Mouse (Mus musculus) MEL (cell line): ENCODE measurements around the gene Daam1.

ENCODE experiments used
- CTCF ChIP-seq, 3 experiments: IDR thresholded peaks in 2 of 3; conservative IDR thresholded peaks in 1 of 3; 2 replicates each; pipeline ENCODE4 v1.5.1; 2011 to 2012; ENCODE audit warnings: low read length in 3 of 3, low read depth in 2 of 3, mild to moderate bottlenecking in 2 of 3, improper control_type of control experiment in 1 of 3, inconsistent platforms in 1 of 3, mixed read lengths in 1 of 3, moderate library complexity in 1 of 3; ENCODE audit not compliant: control insufficient read depth in 1 of 3, insufficient read depth in 1 of 3, poor library complexity in 1 of 3, severe bottlenecking in 1 of 3
- E2F4 ChIP-seq: IDR thresholded peaks from 2 replicates; pipeline ENCODE4 v1.6.1; 2011; ENCODE audit warnings: low read depth, low read length, improper control_type of control experiment, borderline replicate concordance
- HCFC1 ChIP-seq: IDR thresholded peaks from 2 replicates; pipeline ENCODE4 v1.6.1; 2012; ENCODE audit warnings: low read depth, mild to moderate bottlenecking, inconsistent platforms, low read length, improper control_type of control experiment, moderate library complexity
- JUND ChIP-seq: IDR thresholded peaks from 2 replicates; pipeline ENCODE4 v1.6.1; 2011; ENCODE audit warnings: low read depth, mild to moderate bottlenecking, improper control_type of control experiment, low read length
- MEF2A ChIP-seq: IDR thresholded peaks from 2 replicates; pipeline ENCODE4 v1.6.1; 2014; ENCODE audit warnings: low read depth, mild to moderate bottlenecking, inconsistent platforms, low read length, improper control_type of control experiment; ENCODE audit not compliant: poor library complexity, insufficient replicate concordance, severe bottlenecking; ENCODE audit errors: extremely low read depth
- MXI1 ChIP-seq: IDR thresholded peaks from 2 replicates; pipeline ENCODE4 v1.6.1; 2011; ENCODE audit warnings: mild to moderate bottlenecking, low read depth, low read length, improper control_type of control experiment
- MYC ChIP-seq: IDR thresholded peaks from 2 replicates; pipeline ENCODE4 v1.6.1; 2011; ENCODE audit warnings: low read depth, mild to moderate bottlenecking, low read length, improper control_type of control experiment, moderate library complexity
- POLR2A ChIP-seq, 2 experiments: IDR thresholded peaks; 2 replicates each; pipeline ENCODE4 v1.6.1; 2011 to 2012; ENCODE audit warnings: low read length in 2 of 2, mild to moderate bottlenecking in 2 of 2, control low read depth in 1 of 2, improper control_type of control experiment in 1 of 2, low read depth in 1 of 2, moderate library complexity in 1 of 2; ENCODE audit not compliant: control insufficient read depth in 1 of 2, insufficient read depth in 1 of 2, poor library complexity in 1 of 2
- POLR2AphosphoS5 ChIP-seq: IDR thresholded peaks from 2 replicates; pipeline ENCODE4 v1.6.1; 2012; ENCODE audit warnings: low read depth, borderline replicate concordance, mild to moderate bottlenecking, inconsistent platforms, low read length, moderate library complexity, mixed read lengths
- SIN3A ChIP-seq: IDR thresholded peaks from 2 replicates; pipeline ENCODE4 v1.6.1; 2012; ENCODE audit warnings: low read length, improper control_type of control experiment, inconsistent platforms
- TBP ChIP-seq: IDR thresholded peaks from 2 replicates; pipeline ENCODE4 v1.8.0; 2011; ENCODE audit warnings: low read depth, low read length, improper control_type of control experiment
- ZC3H11A ChIP-seq: IDR thresholded peaks from 2 replicates; pipeline ENCODE4 v1.6.1; 2012; ENCODE audit warnings: low read depth, mild to moderate bottlenecking, inconsistent platforms, low read length, improper control_type of control experiment

DNA sequence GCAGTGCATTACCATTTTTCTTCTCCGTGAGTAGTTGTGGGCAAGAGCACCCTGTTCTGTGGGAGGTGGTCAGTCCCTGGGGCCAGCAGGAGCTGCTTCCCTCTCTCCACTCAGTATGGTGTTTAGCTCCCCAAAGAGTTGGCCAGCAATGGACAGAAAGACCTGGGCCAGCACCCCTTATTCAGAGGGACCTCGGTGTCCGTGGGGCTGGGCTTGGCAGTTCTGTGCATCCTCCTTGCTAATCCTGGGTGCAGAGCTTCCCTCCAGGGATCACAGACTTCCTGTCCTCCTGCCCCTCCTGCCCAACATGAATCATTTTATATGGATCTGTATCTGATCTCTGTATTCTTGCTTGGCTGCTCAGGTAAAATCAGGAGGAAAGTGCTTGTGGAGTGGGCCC is 44.1 kb downstream of the Daam1 start:
- TF ChIP-seq SIN3A (no peak), MXI1 (no peak), MEF2A (no peak), CTCF (IDR thresholded peaks at IDR 0.05 in 2 of 3, conservative IDR thresholded peaks at IDR 0.05 in 1 of 3; ENCODE audit: control insufficient read depth in 1 of 3, insufficient read depth in 1 of 3, low read depth in 2 of 3, low read length in 3 of 3, poor library complexity in 1 of 3, severe bottlenecking in 1 of 3) (no peak), E2F4 (no peak), POLR2A (IDR thresholded peaks at IDR 0.05; ENCODE audit: control insufficient read depth in 1 of 2, insufficient read depth in 1 of 2, low read depth in 1 of 2, low read length in 2 of 2, poor library complexity in 1 of 2) (no peak), JUND (no peak), TBP (no peak), ZC3H11A (no peak), POLR2AphosphoS5 (no peak), MYC (no peak), HCFC1 (no peak)
